Mouse (Mus musculus): ENCODE measurements around the gene H2-D1. TPM values are rescaled to one million over a fixed set of nuclear protein-coding genes. Genes with fewer than 3 reads are reported as not detected.
"Not testable (repeated sequence)": the region's sequence is repeated elsewhere in the genome, so short reads cannot be mapped to it uniquely, and the experiment has no call there.

The H2-D1 gene
- polyA plus RNA-seq, 1 experiment from 2014 or later: 73.2 TPM

DNA sequence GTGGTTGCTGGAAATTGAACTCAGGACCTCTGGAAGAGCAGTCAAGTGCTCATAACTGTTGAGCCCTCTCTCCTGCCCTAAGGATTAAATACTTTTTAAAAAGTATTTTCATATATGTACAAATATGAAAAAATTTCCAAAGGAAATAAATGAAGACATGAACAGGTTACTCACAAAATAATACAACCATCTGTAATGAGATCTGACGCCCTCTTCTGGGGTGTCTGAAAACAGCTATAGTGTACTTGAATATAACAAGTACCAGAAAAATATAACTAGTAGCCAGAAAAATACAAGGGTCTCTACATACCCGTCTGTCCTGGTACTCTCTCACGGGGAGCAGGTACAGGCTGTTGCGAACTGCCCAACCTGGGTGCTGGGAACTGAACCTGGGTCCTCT lies 37.9 kb upstream of the H2-D1 start:
- no peaks in the 10 kb centered on the region for H3K9me3 ChIP-seq (ENCODE audit: low read depth, low read length)
- DNase-seq (no peak), ATAC-seq (ENCODE audit: insufficient read depth) (no peak)
- no peaks in the 10 kb centered on the region for H3K4me1 ChIP-seq (ENCODE audit: insufficient read depth)
- TF ChIP-seq CTCF (IDR thresholded peaks at IDR 0.05; ENCODE audit: low read depth): no peak
- peaks cover 50% of the 10 kb centered on the region for H3K36me3 ChIP-seq (ENCODE audit: insufficient read depth)
- no peak overlapping the region for H3K9ac ChIP-seq
- WGBS: 96% methylated on average over 4 of the region's 4 CpGs
- H3K4me3 ChIP-seq (ENCODE audit: low read depth, low read length): no peak overlapping the region
- no peak overlapping the region for H3K27ac ChIP-seq (ENCODE audit: low read depth)
- no peaks in the 10 kb centered on the region for H3K27me3 ChIP-seq (ENCODE audit: insufficient read depth, low read length)
- no peak overlapping the region for H3K4me2 ChIP-seq

DNA sequence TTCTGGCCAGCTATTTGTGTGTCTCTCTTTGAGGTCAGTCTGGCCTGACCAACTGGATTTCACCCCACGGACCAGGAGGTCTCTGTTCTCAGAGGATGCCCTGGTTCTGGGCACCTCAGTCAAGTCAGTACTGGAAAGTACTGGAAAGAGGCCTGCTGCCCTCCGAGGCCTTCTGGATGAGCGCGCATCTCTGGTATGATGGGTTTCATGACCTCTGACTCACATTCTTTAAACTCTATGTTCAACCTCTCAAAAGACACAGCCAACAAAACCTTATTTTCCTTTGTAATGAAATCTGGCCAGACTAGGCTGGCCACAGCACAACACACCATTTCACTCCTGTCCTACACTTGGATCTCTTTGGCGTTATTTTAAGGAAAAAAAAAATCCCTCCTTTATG lies 37.1 kb upstream of the H2-D1 start:
- 94% methylated on average over 5 of the region's 5 CpGs for WGBS
- H3K4me1 ChIP-seq (ENCODE audit: insufficient read depth): no peaks in the 10 kb centered on the region
- ATAC-seq (ENCODE audit: insufficient read depth): no peak
- H3K9ac ChIP-seq: no peak overlapping the region
- H3K27ac ChIP-seq (ENCODE audit: low read depth): no peak overlapping the region
- no peaks in the 10 kb centered on the region for H3K27me3 ChIP-seq (ENCODE audit: insufficient read depth, low read length)
- H3K9me3 ChIP-seq (ENCODE audit: low read depth, low read length): no peaks in the 10 kb centered on the region
- TF ChIP-seq CTCF (IDR thresholded peaks at IDR 0.05; ENCODE audit: low read depth): no peak
- H3K4me3 ChIP-seq (ENCODE audit: low read depth, low read length): no peak overlapping the region
- no peak overlapping the region for H3K4me2 ChIP-seq
- DNase-seq: no peak
- peaks cover 48% of the 10 kb centered on the region for H3K36me3 ChIP-seq (ENCODE audit: insufficient read depth)

DNA sequence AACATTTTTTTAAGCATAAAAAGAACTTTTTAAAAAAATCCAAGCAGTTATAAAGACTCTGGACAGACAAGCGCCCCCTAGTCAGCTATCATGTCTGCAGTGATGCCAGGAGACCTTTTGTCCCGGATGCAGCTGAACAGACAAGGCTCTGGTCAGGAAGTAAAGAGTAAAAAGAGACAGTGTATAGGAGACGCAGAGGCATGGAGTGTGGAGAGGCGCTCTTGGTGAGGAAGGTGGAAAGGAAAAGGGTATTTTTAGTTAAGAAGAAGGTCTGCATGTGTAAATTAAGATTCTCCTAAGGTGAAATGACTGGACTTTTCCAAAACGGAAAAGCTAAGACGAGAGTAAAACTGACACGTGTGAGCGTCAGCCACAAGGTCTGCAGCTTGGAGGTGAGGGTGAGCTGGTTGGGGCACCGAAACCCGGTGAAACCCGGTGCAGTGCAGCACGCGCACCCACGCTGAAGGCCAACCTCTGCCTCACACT lies 35.9 kb upstream of the H2-D1 start:
- H3K4me2 ChIP-seq: no peak overlapping the region
- peaks cover 52% of the 10 kb centered on the region for H3K36me3 ChIP-seq (ENCODE audit: insufficient read depth)
- no peaks in the 10 kb centered on the region for H3K4me1 ChIP-seq (ENCODE audit: insufficient read depth)
- no peaks in the 10 kb centered on the region for H3K9me3 ChIP-seq (ENCODE audit: low read depth, low read length)
- no peak overlapping the region for H3K9ac ChIP-seq
- no peaks in the 10 kb centered on the region for H3K27me3 ChIP-seq (ENCODE audit: insufficient read depth, low read length)
- no peak overlapping the region for H3K27ac ChIP-seq (ENCODE audit: low read depth)
- WGBS: 72% methylated on average over 14 of the region's 14 CpGs
- TF ChIP-seq CTCF (IDR thresholded peaks at IDR 0.05; ENCODE audit: low read depth): 0 out of 2 replicates have a peak, but pooled peaks have one; percentile 5
- H3K4me3 ChIP-seq (ENCODE audit: low read depth, low read length): no peak overlapping the region
- ATAC-seq (ENCODE audit: insufficient read depth) (no peak), DNase-seq (peak; percentile 37)

DNA sequence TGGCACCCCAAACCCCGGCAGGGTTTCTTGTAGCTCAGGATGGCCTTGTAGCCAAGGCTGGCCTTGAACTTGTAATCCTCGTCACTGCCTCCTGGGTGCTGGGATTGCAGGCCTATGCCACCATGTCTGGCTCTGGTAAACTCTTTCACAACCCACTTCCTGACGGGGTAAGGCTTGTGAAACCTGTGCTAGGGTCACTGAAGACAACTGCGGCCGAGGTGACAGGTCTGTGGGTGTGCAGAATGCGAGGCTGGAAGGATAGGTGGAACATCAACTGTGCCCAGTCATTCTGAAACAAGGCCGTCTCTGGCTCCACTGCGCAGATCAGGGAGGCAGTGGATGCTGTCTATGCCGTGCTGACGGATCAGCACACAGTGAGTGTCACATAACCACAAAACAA lies 31.5 kb upstream of the H2-D1 start:
- no peak for DNase-seq
- H3K9me3 ChIP-seq (ENCODE audit: low read depth, low read length): no peaks in the 10 kb centered on the region
- H3K9ac ChIP-seq: peak overlapping the region; percentile 13; the same call in 1 of the 2 replicates
- no peak for ATAC-seq (ENCODE audit: insufficient read depth)
- H3K4me2 ChIP-seq: no peak overlapping the region
- no peak for TF ChIP-seq CTCF (IDR thresholded peaks at IDR 0.05; ENCODE audit: low read depth)
- peaks cover 46% of the 10 kb centered on the region for H3K36me3 ChIP-seq (ENCODE audit: insufficient read depth)
- H3K4me1 ChIP-seq (ENCODE audit: insufficient read depth): peaks cover 13% of the 10 kb centered on the region; the same call in 1 of the 2 replicates
- 90% methylated on average over 10 of the region's 10 CpGs for WGBS
- no peak overlapping the region for H3K4me3 ChIP-seq (ENCODE audit: low read depth, low read length)
- H3K27ac ChIP-seq (ENCODE audit: low read depth): no peak overlapping the region
- H3K27me3 ChIP-seq (ENCODE audit: insufficient read depth, low read length): no peaks in the 10 kb centered on the region

DNA sequence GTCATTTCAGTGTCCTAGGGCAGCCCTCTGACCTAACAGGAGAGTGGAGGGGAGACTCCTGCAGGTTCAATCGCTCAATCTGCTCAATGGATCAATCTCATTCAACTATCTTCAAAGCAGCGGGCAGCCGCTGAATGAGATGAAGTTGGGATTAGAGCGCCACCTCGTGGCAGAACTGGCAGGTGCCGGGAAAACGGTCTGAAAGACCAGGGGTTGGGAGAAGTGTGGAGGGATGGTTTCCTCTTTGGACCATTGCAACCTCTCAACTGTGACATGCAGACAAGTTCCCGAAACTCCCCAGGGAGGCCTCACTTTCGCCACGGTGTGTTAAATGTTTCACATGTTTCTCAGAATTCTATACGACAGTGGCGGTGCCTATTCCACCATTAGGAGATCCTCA lies 30.5 kb upstream of the H2-D1 start:
- 14% methylated on average over 12 of the region's 12 CpGs for WGBS
- TF ChIP-seq CTCF (IDR thresholded peaks at IDR 0.05; ENCODE audit: low read depth): peak; percentile 92
- Histone ChIP-seq H3K27me3 (ENCODE audit: insufficient read depth, low read length) (no peaks in the 10 kb centered on the region), H3K27ac (ENCODE audit: low read depth) (no peak overlapping the region), H3K9me3 (ENCODE audit: low read depth, low read length) (no peaks in the 10 kb centered on the region), H3K36me3 (ENCODE audit: insufficient read depth) (peaks cover 45% of the 10 kb centered on the region), H3K4me1 (ENCODE audit: insufficient read depth) (peaks cover 13% of the 10 kb centered on the region; the same call in 1 of the 2 replicates), H3K4me2 (no peak overlapping the region), H3K4me3 (ENCODE audit: low read depth, low read length) (no peak overlapping the region), H3K9ac (no peak overlapping the region)
- DNase-seq: peak; percentile 95
- no peak for ATAC-seq (ENCODE audit: insufficient read depth)

DNA sequence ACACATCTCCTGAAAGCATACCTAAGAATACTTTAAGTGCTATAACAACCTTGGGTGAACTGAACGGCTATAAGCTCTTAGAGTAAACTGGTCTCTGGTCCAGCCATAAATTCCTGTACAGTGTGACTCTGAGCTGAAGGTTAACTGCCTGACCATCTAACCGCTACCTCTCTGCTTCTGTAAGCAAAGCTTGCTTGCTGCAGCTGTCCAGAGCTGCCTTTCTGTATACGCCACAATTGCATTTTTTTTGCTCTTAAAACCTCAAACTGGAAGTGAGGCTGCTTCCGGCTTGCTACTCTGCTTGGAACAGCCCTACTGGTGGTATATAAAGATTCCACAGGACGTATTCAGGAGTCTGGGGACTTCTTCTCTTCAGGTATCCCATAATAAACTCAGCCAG lies 29.9 kb upstream of the H2-D1 start:
- Histone ChIP-seq H3K27me3 (ENCODE audit: insufficient read depth, low read length) (no peaks in the 10 kb centered on the region), H3K27ac (ENCODE audit: low read depth) (peak overlapping the region; percentile 85; the same call in 1 of the 2 replicates), H3K36me3 (ENCODE audit: insufficient read depth) (peaks cover 42% of the 10 kb centered on the region), H3K9me3 (ENCODE audit: low read depth, low read length) (no peaks in the 10 kb centered on the region), H3K4me2 (peak overlapping the region; percentile 71; the same call in 1 of the 2 replicates), H3K4me3 (ENCODE audit: low read depth, low read length) (no peak overlapping the region), H3K4me1 (ENCODE audit: insufficient read depth) (peaks cover 13% of the 10 kb centered on the region; the same call in 1 of the 2 replicates), H3K9ac (no peak overlapping the region)
- ATAC-seq (ENCODE audit: insufficient read depth) (no peak), DNase-seq (no peak)
- WGBS: 68% methylated on average over 5 of the region's 5 CpGs
- no peak for TF ChIP-seq CTCF (IDR thresholded peaks at IDR 0.05; ENCODE audit: low read depth)

DNA sequence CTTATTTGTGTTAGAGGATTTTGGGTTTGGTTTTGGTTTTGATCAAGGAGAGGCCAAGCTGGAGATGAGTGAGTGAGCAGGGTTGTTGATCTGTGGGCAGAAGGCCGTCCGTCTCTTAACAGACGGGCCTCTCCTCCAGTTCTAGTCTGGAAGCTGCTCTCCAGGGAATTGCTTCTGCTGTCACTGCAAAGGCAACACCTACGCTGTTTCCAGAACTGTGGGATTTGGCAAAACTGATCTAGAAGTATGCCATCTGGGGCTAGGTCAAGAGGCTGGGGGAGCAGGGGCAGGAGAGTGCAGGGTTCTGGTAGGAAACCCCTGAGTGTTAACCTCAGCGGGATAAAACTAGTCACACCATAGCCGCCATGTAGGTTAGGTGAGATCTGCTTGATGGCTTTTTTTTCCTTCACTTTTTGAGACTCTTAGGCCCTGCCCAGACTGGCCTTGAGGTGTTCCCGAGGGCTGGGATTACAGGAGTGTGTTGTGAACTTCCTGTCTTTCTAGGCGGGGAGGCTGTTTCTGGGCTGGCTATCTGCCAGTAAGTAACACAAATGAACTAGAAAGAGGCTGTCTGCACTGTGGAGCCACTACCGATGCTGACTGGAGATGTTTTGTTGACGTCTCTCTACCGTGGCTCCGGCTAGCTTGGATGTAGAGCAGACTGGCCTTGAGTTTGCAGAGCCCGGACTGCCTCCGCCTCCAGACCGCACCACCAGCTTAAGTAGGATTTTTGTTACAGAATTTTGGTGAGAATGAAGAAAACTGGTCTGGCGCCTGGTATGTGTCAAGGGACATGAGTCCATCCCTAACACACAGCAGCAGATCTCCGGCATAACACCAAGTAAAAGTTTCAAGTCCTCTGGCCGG lies 29.2 kb upstream of the H2-D1 start, which contains the start of gene Atp6v1g2:
TSS of gene Atp6v1g2 (plus strand) at position 547 of the 867 bp plus-strand sequence.
- Histone ChIP-seq H3K4me3 (ENCODE audit: low read depth, low read length) (peak within 1 kb of the TSS; percentile 65), H3K36me3 (ENCODE audit: insufficient read depth) (peaks cover 35% of the 10 kb centered on the region), H3K4me2 (peak within 1 kb of the TSS; percentile 71), H3K9me3 (ENCODE audit: low read depth, low read length) (no peaks in the 10 kb centered on the region), H3K27me3 (ENCODE audit: insufficient read depth, low read length) (no peaks in the 10 kb centered on the region), H3K4me1 (ENCODE audit: insufficient read depth) (peaks cover 13% of the 10 kb centered on the region; the same call in 1 of the 2 replicates), H3K27ac (ENCODE audit: low read depth) (peak within 1 kb of the TSS; percentile 97), H3K9ac (peak within 1 kb of the TSS; percentile 86)
- TF ChIP-seq CTCF (IDR thresholded peaks at IDR 0.05; ENCODE audit: low read depth): no peak
- DNase-seq (peak; percentile 84), ATAC-seq (ENCODE audit: insufficient read depth) (peak; percentile 7; the same call in 1 of the 2 replicates)
- 38% methylated on average over 18 of the region's 18 CpGs for WGBS

DNA sequence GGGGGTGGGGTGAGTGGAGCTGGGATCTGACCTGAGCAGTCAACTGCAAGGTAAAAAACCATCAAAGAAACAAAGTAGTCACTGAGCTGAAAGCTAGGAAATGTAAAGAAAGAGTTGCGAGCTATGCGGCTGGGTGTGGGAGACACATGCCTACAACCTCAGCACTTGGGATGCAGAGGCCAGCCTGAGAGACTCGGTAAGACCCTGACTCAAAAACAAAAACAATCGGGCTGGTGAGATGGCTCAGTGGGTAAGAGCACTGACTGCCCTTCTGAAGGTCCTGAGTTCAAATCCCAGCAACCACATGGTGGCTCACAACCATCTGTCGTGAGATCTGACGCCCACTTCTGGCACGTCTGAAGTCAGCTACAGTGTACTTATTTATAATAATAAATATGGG lies 28.4 kb upstream of the H2-D1 start:
- Histone ChIP-seq H3K4me3 (ENCODE audit: low read depth, low read length) (peak overlapping the region; percentile 65), H3K4me1 (ENCODE audit: insufficient read depth) (peaks cover 13% of the 10 kb centered on the region; the same call in 1 of the 2 replicates), H3K4me2 (peak overlapping the region; percentile 71), H3K27ac (ENCODE audit: low read depth) (peak overlapping the region; percentile 97), H3K36me3 (ENCODE audit: insufficient read depth) (peaks cover 28% of the 10 kb centered on the region)
- WGBS: 76% methylated on average over 7 of the region's 7 CpGs
- not testable (repeated sequence) for H3K9ac ChIP-seq; H3K27me3 ChIP-seq (ENCODE audit: insufficient read depth, low read length); ATAC-seq (ENCODE audit: insufficient read depth); H3K9me3 ChIP-seq (ENCODE audit: low read depth, low read length); DNase-seq
